Mouse (Mus musculus) large intestine, adult 2 months (tissue): ENCODE results near the gene Nhsl1. TPM values are rescaled to one million over a fixed set of nuclear protein-coding genes. Genes with fewer than 3 reads are reported as not detected.

Experiments used
- DNase-seq: peaks from one replicate; pipeline ENCODE4 v3.0.0-alpha.2; 2012; ENCODE audit warnings: low read depth, low spot score
- WGBS: fragments of 180-500 bp; shearing (Covaris S2); methylation state at CpG from one replicate; pipeline ENCODE4 v1.1.7; 2018; 5-methylcytosine and 5-hydroxymethylcytosine counted together
- polyA plus RNA-seq: library from polyadenylated mRNA; depleted of rRNA; stranded (reverse); fragments of >200 nt; gene quantifications from 2 replicates; pipeline ENCODE4 v1.2.3, GENCODE M21; 2012

Nhsl1 gene
- polyA plus RNA-seq, 1 experiment, result 20.9 TPM

GRCm38 (mm10) chr10:18391608-18392007 lies 72.8 kb downstream of the Nhsl1 start:
- no peak for DNase-seq
- 25% methylated on average over 5 of the region's 5 CpGs for WGBS

- 84% methylated on average over 6 of the region's 6 CpGs for WGBS
- no peak for DNase-seq
Observed at GRCm38 (mm10) chr10:18392268-18392667, 73.5 kb downstream of the Nhsl1 start.

- DNase-seq, result no peak
- 56% methylated on average over 3 of the region's 3 CpGs for WGBS
Observed at GRCm38 (mm10) chr10:18393740-18394139, 75.0 kb downstream of the Nhsl1 start.

GRCm38 (mm10) chr10:18394270-18394669 lies 75.5 kb downstream of the Nhsl1 start:
- 69% methylated on average over 7 of the region's 7 CpGs for WGBS
- DNase-seq, result no peak

- WGBS, result 41% methylated on average over 7 of the region's 7 CpGs
- DNase-seq, result no peak
Observed at GRCm38 (mm10) chr10:18400089-18400644, 81.4 kb downstream of the Nhsl1 start.

GRCm38 (mm10) chr10:18400998-18401397 lies 82.2 kb downstream of the Nhsl1 start:
- no peak for DNase-seq
- 69% methylated on average over 8 of the region's 8 CpGs for WGBS

- 76% methylated on average over 2 of the region's 2 CpGs for WGBS
- no peak for DNase-seq
Observed at GRCm38 (mm10) chr10:18403992-18404391, 85.2 kb downstream of the Nhsl1 start.

- WGBS, result 86% methylated on average over 5 of the region's 5 CpGs
- no peak for DNase-seq
Observed at GRCm38 (mm10) chr10:18404679-18405078, 85.9 kb downstream of the Nhsl1 start.

- WGBS, result under 1% methylated on average over 21 of the region's 21 CpGs
- peak; percentile 83 for DNase-seq
Observed at GRCm38 (mm10) chr10:18407062-18407830, 88.5 kb downstream of the Nhsl1 start.

- no peak for DNase-seq
- WGBS, result 11% methylated on average over 11 of the region's 11 CpGs
Observed at GRCm38 (mm10) chr10:18408128-18408527, 89.3 kb downstream of the Nhsl1 start.

GRCm38 (mm10) chr10:18408635-18409034 lies 89.8 kb downstream of the Nhsl1 start:
- no peak for DNase-seq
- 14% methylated on average over 9 of the region's 9 CpGs for WGBS

- 22% methylated on average over 2 of the region's 2 CpGs for WGBS
- no peak for DNase-seq
Observed at GRCm38 (mm10) chr10:18409068-18409467, 90.3 kb downstream of the Nhsl1 start.

- no peak for DNase-seq
- WGBS, result 87% methylated on average over 2 of the region's 2 CpGs
Observed at GRCm38 (mm10) chr10:18411266-18411665, 92.5 kb downstream of the Nhsl1 start.

GRCm38 (mm10) chr10:18415946-18416345 lies 97.2 kb downstream of the Nhsl1 start:
- DNase-seq, result no peak
- 90% methylated on average over 11 of the region's 11 CpGs for WGBS

- DNase-seq, result no peak
- WGBS, result 37% methylated on average over 7 of the region's 7 CpGs
Observed at GRCm38 (mm10) chr10:18418160-18418559, 99.4 kb downstream of the Nhsl1 start.

- no peak for DNase-seq
- 77% methylated on average over 10 of the region's 10 CpGs for WGBS
Observed at GRCm38 (mm10) chr10:18419508-18419907, 100.7 kb downstream of the Nhsl1 start.

GRCm38 (mm10) chr10:18420259-18421000 lies 101.6 kb downstream of the Nhsl1 start:
- no peak for DNase-seq

GRCm38 (mm10) chr10:18422968-18423367 lies 104.2 kb downstream of the Nhsl1 start:
- DNase-seq, result no peak
- 82% methylated on average over 3 of the region's 3 CpGs for WGBS

More at GRCm38 (mm10) chr10:18420259-18421000, 101.6 kb downstream of the Nhsl1 start:
- WGBS, result 83% methylated on average over 6 of the region's 6 CpGs

- no peak for DNase-seq
- WGBS, result 75% methylated on average over 9 of the region's 9 CpGs
Observed at GRCm38 (mm10) chr10:18423557-18423956, 104.8 kb downstream of the Nhsl1 start.

GRCm38 (mm10) chr10:18427866-18428265 lies 109.1 kb downstream of the Nhsl1 start:
- 91% methylated on average over 9 of the region's 9 CpGs for WGBS
- DNase-seq, result no peak

- no peak for DNase-seq
- WGBS, result 98% methylated on average over 3 of the region's 3 CpGs
Observed at GRCm38 (mm10) chr10:18429533-18429932, 110.7 kb downstream of the Nhsl1 start.
